Mouse (Mus musculus): ENCODE measurements around the gene Sgms2. TPM values are rescaled to one million over a fixed set of nuclear protein-coding genes. Genes with fewer than 3 reads are reported as not detected.
"Not testable (repeated sequence)": the region's sequence is repeated elsewhere in the genome, so short reads cannot be mapped to it uniquely, and the experiment has no call there.

The Sgms2 gene
- polyA plus RNA-seq, 1 experiment = 27.2 TPM

GRCm38 (mm10) chr3:131348579-131348950 lies 142.6 kb downstream of the Sgms2 start:
- H3K27me3 ChIP-seq (replicated peaks; ENCODE audit: control insufficient read depth, insufficient read depth, low read length) = no peaks in the 10 kb centered on the region
- H3K4me3 ChIP-seq (ENCODE audit: insufficient read depth, low read depth, low read length) = no peak overlapping the region
- no peaks in the 10 kb centered on the region for H3K36me3 ChIP-seq (ENCODE audit: control insufficient read depth, insufficient read depth, low read length)
- DNase-seq = no peak
- TF ChIP-seq POLR2A (IDR thresholded peaks at IDR 0.05; ENCODE audit: low read depth, low read length) = no peak
- H3K27ac ChIP-seq (ENCODE audit: insufficient read depth, low read depth, low read length) = no peak overlapping the region
- 42% methylated on average over 3 of the region's 3 CpGs for WGBS
- peaks cover 6% of the 10 kb centered on the region; the same call in 1 of the 2 replicates for H3K4me1 ChIP-seq (ENCODE audit: control insufficient read depth, insufficient read depth, low read length)

- no peaks in the 10 kb centered on the region for H3K36me3 ChIP-seq (ENCODE audit: control insufficient read depth, insufficient read depth, low read length)
- 36% methylated on average over 6 of the region's 6 CpGs for WGBS
- no peak overlapping the region for H3K4me3 ChIP-seq (ENCODE audit: insufficient read depth, low read depth, low read length)
- peaks cover 9% of the 10 kb centered on the region; the same call in 1 of the 2 replicates for H3K4me1 ChIP-seq (ENCODE audit: control insufficient read depth, insufficient read depth, low read length)
- H3K27me3 ChIP-seq (replicated peaks; ENCODE audit: control insufficient read depth, insufficient read depth, low read length) = no peaks in the 10 kb centered on the region
- no peak overlapping the region for H3K27ac ChIP-seq (ENCODE audit: insufficient read depth, low read depth, low read length)
- TF ChIP-seq POLR2A (IDR thresholded peaks at IDR 0.05; ENCODE audit: low read depth, low read length) = no peak
- peak; percentile 87 for TF ChIP-seq CTCF (conservative IDR thresholded peaks at IDR 0.05; ENCODE audit: insufficient read depth, insufficient read length, low read depth, low read length)
- DNase-seq = peak; percentile 67
These were observed 143.2 kb downstream of the Sgms2 start for GRCm38 (mm10) chr3:131347831-131348578.

- TF ChIP-seq POLR2A (IDR thresholded peaks at IDR 0.05; ENCODE audit: low read depth, low read length) (no peak), CTCF (conservative IDR thresholded peaks at IDR 0.05; ENCODE audit: insufficient read depth, insufficient read length, low read depth, low read length) (no peak)
- Histone ChIP-seq H3K27ac (ENCODE audit: insufficient read depth, low read depth, low read length) (no peak overlapping the region), H3K36me3 (ENCODE audit: control insufficient read depth, insufficient read depth, low read length) (no peaks in the 10 kb centered on the region), H3K4me1 (ENCODE audit: control insufficient read depth, insufficient read depth, low read length) (peaks cover 12% of the 10 kb centered on the region; the same call in 1 of the 2 replicates), H3K27me3 (replicated peaks; ENCODE audit: control insufficient read depth, insufficient read depth, low read length) (no peaks in the 10 kb centered on the region), H3K4me3 (ENCODE audit: insufficient read depth, low read depth, low read length) (no peak overlapping the region)
- WGBS = 69% methylated on average over 6 of the region's 6 CpGs
- no peak for DNase-seq
These were observed 145.3 kb downstream of the Sgms2 start for GRCm38 (mm10) chr3:131345903-131346302.

GRCm38 (mm10) chr3:131343311-131343710 lies 147.9 kb downstream of the Sgms2 start:
- 78% methylated on average over 6 of the region's 6 CpGs for WGBS
- no peak for DNase-seq
- Histone ChIP-seq H3K4me3 (ENCODE audit: insufficient read depth, low read depth, low read length) (no peak overlapping the region), H3K27ac (ENCODE audit: insufficient read depth, low read depth, low read length) (no peak overlapping the region), H3K4me1 (ENCODE audit: control insufficient read depth, insufficient read depth, low read length) (peaks cover 8% of the 10 kb centered on the region; the same call in 1 of the 2 replicates), H3K36me3 (ENCODE audit: control insufficient read depth, insufficient read depth, low read length) (no peaks in the 10 kb centered on the region), H3K27me3 (replicated peaks; ENCODE audit: control insufficient read depth, insufficient read depth, low read length) (no peaks in the 10 kb centered on the region)
- TF ChIP-seq POLR2A (IDR thresholded peaks at IDR 0.05; ENCODE audit: low read depth, low read length) = no peak
- no peak for TF ChIP-seq CTCF (conservative IDR thresholded peaks at IDR 0.05; ENCODE audit: insufficient read depth, insufficient read length, low read depth, low read length)

- Histone ChIP-seq H3K4me1 (ENCODE audit: control insufficient read depth, insufficient read depth, low read length) (peaks cover 12% of the 10 kb centered on the region; the same call in 1 of the 2 replicates), H3K27me3 (replicated peaks; ENCODE audit: control insufficient read depth, insufficient read depth, low read length) (no peaks in the 10 kb centered on the region), H3K36me3 (ENCODE audit: control insufficient read depth, insufficient read depth, low read length) (no peaks in the 10 kb centered on the region), H3K4me3 (ENCODE audit: insufficient read depth, low read depth, low read length) (no peak overlapping the region), H3K27ac (ENCODE audit: insufficient read depth, low read depth, low read length) (peak overlapping the region; percentile 63)
- no peak for DNase-seq
- WGBS = 58% methylated on average over 3 of the region's 3 CpGs
- TF ChIP-seq POLR2A (IDR thresholded peaks at IDR 0.05; ENCODE audit: low read depth, low read length) = no peak
- TF ChIP-seq CTCF (conservative IDR thresholded peaks at IDR 0.05; ENCODE audit: insufficient read depth, insufficient read length, low read depth, low read length) = no peak
These were observed 150.3 kb downstream of the Sgms2 start for GRCm38 (mm10) chr3:131340885-131341284.

- WGBS = 69% methylated on average over 4 of the region's 4 CpGs
- Histone ChIP-seq H3K4me1 (ENCODE audit: control insufficient read depth, insufficient read depth, low read length) (peaks cover 15% of the 10 kb centered on the region; the same call in 1 of the 2 replicates), H3K27ac (ENCODE audit: insufficient read depth, low read depth, low read length) (no peak overlapping the region)
These were observed 151.9 kb downstream of the Sgms2 start for GRCm38 (mm10) chr3:131339280-131339679.

GRCm38 (mm10) chr3:131337749-131338148 lies 153.5 kb downstream of the Sgms2 start:
- DNase-seq = peak; percentile 72
- H3K27me3 ChIP-seq (replicated peaks; ENCODE audit: control insufficient read depth, insufficient read depth, low read length); H3K36me3 ChIP-seq (ENCODE audit: control insufficient read depth, insufficient read depth, low read length); H3K27ac ChIP-seq (ENCODE audit: insufficient read depth, low read depth, low read length); H3K4me3 ChIP-seq (ENCODE audit: insufficient read depth, low read depth, low read length): not testable (repeated sequence)
- 59% methylated on average over 7 of the region's 7 CpGs for WGBS
- peaks cover 16% of the 10 kb centered on the region for H3K4me1 ChIP-seq (ENCODE audit: control insufficient read depth, insufficient read depth, low read length)

More at GRCm38 (mm10) chr3:131339280-131339679, 151.9 kb downstream of the Sgms2 start:
- TF ChIP-seq POLR2A (IDR thresholded peaks at IDR 0.05; ENCODE audit: low read depth, low read length) (no peak), CTCF (conservative IDR thresholded peaks at IDR 0.05; ENCODE audit: insufficient read depth, insufficient read length, low read depth, low read length) (no peak)
- Histone ChIP-seq H3K36me3 (ENCODE audit: control insufficient read depth, insufficient read depth, low read length) (no peaks in the 10 kb centered on the region), H3K4me3 (ENCODE audit: insufficient read depth, low read depth, low read length) (no peak overlapping the region), H3K27me3 (replicated peaks; ENCODE audit: control insufficient read depth, insufficient read depth, low read length) (no peaks in the 10 kb centered on the region)
- DNase-seq = no peak

Data from kidney, adult 2 months (tissue).